Mouse (Mus musculus) midbrain, embryonic 16.5 days (tissue): ENCODE measurements around the gene Tsks. TPM values are rescaled to one million over a fixed set of nuclear protein-coding genes. Genes with fewer than 3 reads are reported as not detected.
A peak's percentile ranks its signal among the peaks of the same experiment; 100 is the strongest.

ENCODE experiments used
- ATAC-seq: fragments of 200-750 bp; cut with Nextera tagmentation; 2 replicates; pipeline ENCODE4 v1.8.0; 2017; ENCODE audit warnings: moderate TSS enrichment
- H3K27ac ChIP-seq: fragments of 300-500 bp; sonication (generic); 2 replicates; pipeline ENCODE4 v1.5.1; 2014; ENCODE audit warnings: mild to moderate bottlenecking, low read length, mixed read lengths
- H3K27me3 ChIP-seq: fragments of 300-500 bp; sonication (generic); 2 replicates; pipeline ENCODE4 v1.6.1; 2014; ENCODE audit warnings: low read depth, low read length, mixed read lengths; ENCODE audit not compliant: control insufficient read depth, insufficient read depth
- H3K36me3 ChIP-seq: fragments of 300-500 bp; sonication (generic); 2 replicates; pipeline ENCODE4 v1.6.1; 2014; ENCODE audit warnings: mild to moderate bottlenecking, low read length, moderate library complexity, mixed read lengths; ENCODE audit not compliant: control insufficient read depth, insufficient read depth
- H3K4me1 ChIP-seq: fragments of 300-500 bp; sonication (generic); 2 replicates; pipeline ENCODE4 v1.6.1; 2014; ENCODE audit warnings: mild to moderate bottlenecking, low read length, mixed read lengths; ENCODE audit not compliant: control insufficient read depth, insufficient read depth
- H3K4me2 ChIP-seq: fragments of 300-500 bp; sonication (generic); 2 replicates; pipeline ENCODE4 v1.6.1; 2014; ENCODE audit warnings: mild to moderate bottlenecking, low read length, mixed read lengths
- H3K4me3 ChIP-seq: fragments of 300-500 bp; sonication (generic); 2 replicates; pipeline ENCODE4 v1.5.1; 2014; ENCODE audit warnings: low read depth, mild to moderate bottlenecking, low read length, moderate library complexity, mixed read lengths
- H3K9ac ChIP-seq: fragments of 300-500 bp; sonication (generic); 2 replicates; pipeline ENCODE4 v1.6.1; 2014; ENCODE audit warnings: low read depth, low read length, mixed read lengths
- H3K9me3 ChIP-seq: fragments of 300-500 bp; sonication (generic); replicated peaks from 2 replicates; pipeline ENCODE4 v1.6.1; 2014; ENCODE audit warnings: mild to moderate bottlenecking, low read length, mixed read lengths; ENCODE audit not compliant: control insufficient read depth, poor library complexity, severe bottlenecking
- WGBS: fragments of 180-500 bp; shearing (Covaris S2); extraction: QIAGEN DNeasy Blood & Tissue Kit; methylation state at CpG from one replicate; pipeline ENCODE4 v1.1.7; 2014; 5-methylcytosine and 5-hydroxymethylcytosine counted together
- polyA plus RNA-seq: library from polyadenylated mRNA; unstranded; fragments of >200 nt; fragmentation: Nextera tagmentation; extraction: Ambion mirVana; gene quantifications from 2 replicates; pipeline ENCODE4 v1.2.1, GENCODE M21; 2015

Gene Tsks
- 0.10 and 0.25 TPM in 2 replicates for polyA plus RNA-seq

DNA sequence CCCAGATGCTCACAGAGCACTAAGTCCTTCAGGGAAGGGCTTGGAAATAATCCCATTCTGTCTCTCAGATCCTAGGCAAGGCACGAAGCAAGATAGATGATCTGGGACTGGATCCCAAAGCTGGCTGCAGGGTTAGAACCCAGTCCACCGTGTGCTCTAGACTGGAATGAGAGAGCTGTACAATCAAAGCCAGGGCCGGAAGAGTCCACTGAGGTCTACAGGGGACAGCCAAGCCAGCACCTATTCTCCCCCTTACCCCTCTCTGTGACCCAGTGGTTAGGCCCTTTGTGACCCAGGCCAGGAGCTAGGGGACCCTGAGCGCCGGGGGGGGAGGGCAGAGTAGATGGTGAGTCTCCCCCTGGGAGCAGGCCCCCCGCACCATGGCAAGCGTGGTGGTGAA, at the start of gene Tsks:
Gene Tsks (plus strand): TSS at position 301 of the 400 bp plus-strand sequence.
- H3K27ac ChIP-seq: no peak within 1 kb of the TSS
- H3K9me3 ChIP-seq: no peaks in the 10 kb centered on the region
- H3K4me1 ChIP-seq: no peaks in the 10 kb centered on the region
- H3K36me3 ChIP-seq: no peaks in the 10 kb centered on the region
- H3K9ac ChIP-seq: no peak within 1 kb of the TSS
- H3K27me3 ChIP-seq: no peaks in the 10 kb centered on the region
- no peak for ATAC-seq
- 81% methylated on average over 7 of the region's 7 CpGs for WGBS
- no peak within 1 kb of the TSS for H3K4me2 ChIP-seq
- H3K4me3 ChIP-seq: no peak within 1 kb of the TSS

DNA sequence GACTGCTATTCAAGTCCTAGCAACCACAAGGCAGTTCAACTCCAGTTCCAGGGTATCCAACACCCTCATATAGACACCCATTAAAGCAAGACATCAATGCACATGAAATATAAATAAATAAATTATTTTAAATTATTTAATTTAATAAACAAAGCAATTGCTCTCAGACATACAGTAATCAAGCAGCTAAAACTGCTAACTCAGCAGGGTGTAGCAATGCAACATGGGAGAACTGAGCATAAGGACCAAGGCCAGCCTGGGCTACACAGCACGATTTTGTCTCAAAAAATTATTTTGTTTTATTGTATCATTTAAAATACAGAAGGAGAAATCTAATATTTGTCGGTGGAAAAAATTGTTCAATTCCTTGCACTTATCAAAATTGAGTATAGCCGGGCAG, 48.8 kb upstream of the Tsks start:
- Histone ChIP-seq H3K36me3 (peaks cover under 1% of the 10 kb centered on the region; the same call in 1 of the 2 replicates), H3K9ac (no peak overlapping the region), H3K4me1 (peaks cover 58% of the 10 kb centered on the region), H3K4me3 (no peak overlapping the region), H3K4me2 (no peak overlapping the region), H3K27ac (peak overlapping the region; percentile 93), H3K27me3 (no peaks in the 10 kb centered on the region), H3K9me3 (no peaks in the 10 kb centered on the region)
- no peak for ATAC-seq
- 89% methylated on average over 3 of the region's 3 CpGs for WGBS

DNA sequence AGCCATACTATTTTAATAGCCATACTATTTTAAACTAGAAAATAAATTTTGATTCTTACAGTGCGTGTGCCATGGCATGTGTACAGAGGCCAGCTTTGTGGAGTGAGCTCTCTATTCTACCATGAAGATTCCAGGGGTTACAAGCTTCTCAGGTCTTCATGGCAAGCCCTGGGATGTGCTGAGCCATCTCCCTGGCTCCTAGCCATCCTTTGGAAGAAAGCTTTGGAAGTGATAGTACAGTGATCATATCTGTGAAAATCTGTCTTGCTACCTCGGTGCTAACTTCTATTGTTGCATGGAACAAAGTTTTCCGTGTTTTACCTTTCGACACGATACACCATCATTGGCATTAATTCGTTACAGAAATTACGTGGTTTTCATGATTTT, 47.8 kb upstream of the Tsks start:
- Histone ChIP-seq H3K9me3 (no peaks in the 10 kb centered on the region), H3K9ac (peak overlapping the region; percentile 42; the same call in 1 of the 2 replicates), H3K27ac (peak overlapping the region; percentile 93), H3K27me3 (no peaks in the 10 kb centered on the region), H3K4me2 (peak overlapping the region; percentile 66), H3K4me3 (peak overlapping the region; percentile 59), H3K36me3 (peaks cover 5% of the 10 kb centered on the region; the same call in 1 of the 2 replicates), H3K4me1 (peaks cover 53% of the 10 kb centered on the region)
- 18% methylated on average over 7 of the region's 7 CpGs for WGBS
- ATAC-seq: no peak

DNA sequence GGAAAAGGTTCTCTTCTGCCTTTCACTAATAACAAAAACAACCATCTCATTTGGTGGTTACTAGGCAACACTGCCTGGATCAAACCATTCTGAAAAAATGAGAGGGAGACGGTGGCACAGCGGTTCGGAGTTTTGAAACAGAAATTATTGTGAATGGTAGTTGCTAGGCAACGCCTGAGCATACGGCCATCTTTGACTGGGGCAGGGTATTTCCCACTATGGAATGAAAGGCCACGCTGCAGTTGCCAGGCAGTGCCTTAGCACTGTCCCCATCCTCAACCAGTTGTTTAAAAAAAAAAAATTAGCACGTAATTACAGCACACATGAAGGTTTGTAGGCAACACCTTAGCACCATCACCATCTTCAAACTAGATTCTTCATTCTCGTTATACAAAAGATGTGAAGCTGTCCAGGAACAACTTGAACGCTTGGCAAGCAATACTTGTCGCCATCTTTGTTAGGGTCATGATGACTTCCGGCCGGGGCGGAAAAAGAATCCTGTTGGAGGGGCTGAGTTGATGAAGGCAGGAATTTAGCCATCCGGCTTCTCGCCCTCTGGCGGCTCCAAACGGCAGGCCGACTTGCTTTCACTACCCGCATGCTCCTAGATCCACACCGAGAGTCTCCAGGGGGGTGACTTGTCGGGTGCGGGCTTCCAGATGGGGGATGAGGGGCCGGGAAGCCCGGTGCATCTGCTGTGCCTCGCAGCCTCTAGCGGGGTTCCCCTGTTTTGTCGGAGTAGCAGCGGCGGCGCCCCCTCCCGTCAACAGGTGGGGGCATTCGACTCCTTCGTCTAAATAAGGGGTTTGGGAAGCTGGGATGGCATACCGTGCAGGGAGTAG, 47.2 kb upstream of the Tsks start, which contains the start of gene Fuz:
Gene Fuz (plus strand): TSS at position 487 of the 842 bp plus-strand sequence.
- no peaks in the 10 kb centered on the region for H3K27me3 ChIP-seq
- H3K4me1 ChIP-seq: peaks cover 48% of the 10 kb centered on the region
- peak within 1 kb of the TSS; percentile 77 for H3K9ac ChIP-seq
- WGBS: under 1% methylated on average over 34 of the region's 34 CpGs
- peaks cover 6% of the 10 kb centered on the region; the same call in 1 of the 2 replicates for H3K36me3 ChIP-seq
- H3K27ac ChIP-seq: peak within 1 kb of the TSS; percentile 93
- no peaks in the 10 kb centered on the region for H3K9me3 ChIP-seq
- peak; percentile 77 for ATAC-seq
- H3K4me2 ChIP-seq: peak within 1 kb of the TSS; percentile 66
- H3K4me3 ChIP-seq: peak within 1 kb of the TSS; percentile 59

DNA sequence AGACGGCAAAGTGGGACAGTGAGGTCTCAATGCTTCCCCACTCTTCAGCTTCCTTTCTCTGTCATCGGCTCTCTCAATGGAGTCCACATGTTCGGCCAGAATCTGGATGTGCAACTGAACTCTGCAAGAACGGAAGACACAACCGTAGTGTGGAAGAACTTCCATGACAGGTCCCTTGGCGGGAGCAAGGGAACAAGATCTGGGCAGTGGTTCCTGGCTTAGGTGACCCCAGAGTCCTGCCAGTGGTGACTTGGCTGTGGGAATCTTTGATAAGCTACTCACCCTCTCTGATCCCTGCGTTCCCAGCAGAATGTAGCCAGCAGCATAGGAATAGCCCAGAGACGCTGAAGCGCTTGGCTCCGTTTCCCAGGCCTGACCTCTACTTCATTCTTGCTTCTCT, 46.5 kb upstream of the Tsks start:
- H3K27me3 ChIP-seq: no peaks in the 10 kb centered on the region
- H3K9ac ChIP-seq: peak overlapping the region; percentile 77
- no peaks in the 10 kb centered on the region for H3K9me3 ChIP-seq
- peaks cover 43% of the 10 kb centered on the region for H3K4me1 ChIP-seq
- peak; percentile 0; the same call in 1 of the 2 replicates for ATAC-seq
- peak overlapping the region; percentile 59 for H3K4me3 ChIP-seq
- WGBS: 23% methylated on average over 10 of the region's 10 CpGs
- H3K36me3 ChIP-seq: peaks cover 10% of the 10 kb centered on the region; the same call in 1 of the 2 replicates
- peak overlapping the region; percentile 66 for H3K4me2 ChIP-seq
- peak overlapping the region; percentile 93 for H3K27ac ChIP-seq

GRCm38 (mm10) chr7:44898607-44899006, 44.4 kb upstream of the Tsks start:
- no peak overlapping the region for H3K27ac ChIP-seq
- peaks cover 35% of the 10 kb centered on the region for H3K4me1 ChIP-seq
- ATAC-seq: no peak

DNA sequence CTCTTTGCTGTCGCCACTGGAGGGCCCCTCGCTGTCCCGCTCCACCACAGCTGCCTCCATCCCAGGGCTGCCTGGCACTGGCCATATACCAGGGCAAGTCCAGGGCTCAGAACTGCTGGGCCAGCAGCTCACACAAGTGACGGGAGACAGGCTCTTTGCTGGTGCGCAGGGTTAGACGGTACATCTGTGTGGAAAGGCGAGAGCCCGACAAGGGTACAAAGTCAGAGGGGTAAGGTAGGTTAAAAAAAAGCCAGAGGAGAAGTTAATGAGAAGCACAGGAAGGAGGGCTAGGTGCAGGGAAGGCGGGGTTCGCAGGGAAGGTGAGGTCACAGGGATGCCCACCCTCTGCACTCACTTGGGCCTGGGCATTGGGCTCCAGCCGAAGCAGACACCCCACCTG, 42.4 kb upstream of the Tsks start:
- H3K4me2 ChIP-seq: no peak overlapping the region
- peaks cover 43% of the 10 kb centered on the region for H3K36me3 ChIP-seq
- no peak for ATAC-seq
- no peak overlapping the region for H3K4me3 ChIP-seq
- no peak overlapping the region for H3K27ac ChIP-seq
- peaks cover 19% of the 10 kb centered on the region for H3K4me1 ChIP-seq
- no peak overlapping the region for H3K9ac ChIP-seq
- no peaks in the 10 kb centered on the region for H3K9me3 ChIP-seq
- no peaks in the 10 kb centered on the region for H3K27me3 ChIP-seq
- WGBS: 82% methylated on average over 11 of the region's 11 CpGs

More at GRCm38 (mm10) chr7:44898607-44899006, 44.4 kb upstream of the Tsks start:
- Histone ChIP-seq H3K9me3 (no peaks in the 10 kb centered on the region), H3K27me3 (no peaks in the 10 kb centered on the region), H3K36me3 (peaks cover 23% of the 10 kb centered on the region), H3K9ac (no peak overlapping the region), H3K4me3 (no peak overlapping the region), H3K4me2 (0 out of 2 replicates have a peak overlapping the region, but pooled peaks have one; percentile 2)
- 27% methylated on average over 19 of the region's 19 CpGs for WGBS

- peak overlapping the region; percentile 35 for H3K4me2 ChIP-seq
- no peak overlapping the region for H3K27ac ChIP-seq
- H3K4me3 ChIP-seq: no peak overlapping the region
- H3K9ac ChIP-seq: 0 out of 2 replicates have a peak overlapping the region, but pooled peaks have one; percentile 4
- ATAC-seq: no peak
- H3K9me3 ChIP-seq: no peaks in the 10 kb centered on the region
- H3K4me1 ChIP-seq: peaks cover 19% of the 10 kb centered on the region
- 9% methylated on average over 21 of the region's 21 CpGs for WGBS
- H3K36me3 ChIP-seq: peaks cover 49% of the 10 kb centered on the region
- no peaks in the 10 kb centered on the region for H3K27me3 ChIP-seq
These were observed 41.7 kb upstream of the Tsks start for GRCm38 (mm10) chr7:44901230-44901722.

GRCm38 (mm10) chr7:44905430-44905829, 37.6 kb upstream of the Tsks start:
- peaks cover 68% of the 10 kb centered on the region for H3K36me3 ChIP-seq
- H3K27ac ChIP-seq: no peak overlapping the region
- ATAC-seq: no peak
- H3K4me2 ChIP-seq: no peak overlapping the region
- peaks cover 3% of the 10 kb centered on the region; the same call in 1 of the 2 replicates for H3K4me1 ChIP-seq
- no peak overlapping the region for H3K4me3 ChIP-seq
- no peaks in the 10 kb centered on the region for H3K27me3 ChIP-seq
- 95% methylated on average over 20 of the region's 20 CpGs for WGBS
- H3K9me3 ChIP-seq: no peaks in the 10 kb centered on the region
- H3K9ac ChIP-seq: no peak overlapping the region
